In genomic region chr15:99031388-99031675, GRCm38 (mm10) we compare ENCODE assay signal across 8 mouse cellular contexts. TPM values are rescaled to one million over a fixed set of nuclear protein-coding genes. Genes with fewer than 3 reads are reported as not detected.
DNase-seq lines count a peak whose midpoint lies in the region; ATAC-seq and TF ChIP-seq lines count a peak whose summit lies in the region.
"Had no signal": no experiment of that assay in that cellular context is flagged by ENCODE, and none has a peak within 500 bp of the region (broad histone marks: within the 10 kb centered on the region; RNA-seq: fewer than 3 reads in every experiment).

No protein-coding gene starts in this region.

- peaks cover 55% of the 10 kb centered on the region for H3K79me2 ChIP-seq in myocyte (ENCODE audit: control insufficient read depth, insufficient read depth)

- H3K9ac ChIP-seq in lung, embryonic 15.5 days = peak overlapping the region; percentile 14; the same call in 1 of the 2 replicates
- H3K9ac ChIP-seq in hindbrain, embryonic 12.5 days = no peak overlapping the region
- H3K9ac ChIP-seq: hindbrain, embryonic 15.5 days had no signal

- H3K27ac ChIP-seq in lung, embryonic 15.5 days = 0 out of 2 replicates have a peak overlapping the region, but pooled peaks have one; percentile 96
- no peak overlapping the region for H3K27ac ChIP-seq in hindbrain, embryonic 12.5 days
- H3K27ac ChIP-seq: hindbrain, embryonic 15.5 days had no signal

- H3K27me3 ChIP-seq in lung, embryonic 15.5 days = no peaks in the 10 kb centered on the region
- H3K27me3 ChIP-seq in hindbrain, embryonic 12.5 days = peaks cover 20% of the 10 kb centered on the region
- H3K27me3 ChIP-seq in myocyte (ENCODE audit: control insufficient read depth, insufficient read depth, insufficient read length) = no peaks in the 10 kb centered on the region

- H3K4me3 ChIP-seq in lung, embryonic 15.5 days = peak overlapping the region; percentile 67
- H3K4me3 ChIP-seq in hindbrain, embryonic 12.5 days = peak overlapping the region; percentile 37
- peak overlapping the region; percentile 98 for H3K4me3 ChIP-seq in myocyte

- ATAC-seq in lung, embryonic 15.5 days (ENCODE audit: borderline replicate concordance, extremely low read depth, low FRiP score, low TSS enrichment) = no peak
- no peak for ATAC-seq in hindbrain, embryonic 12.5 days (ENCODE audit: low FRiP score)

- no peaks in the 10 kb centered on the region for H3K9me3 ChIP-seq in lung, embryonic 15.5 days
- H3K9me3 ChIP-seq in hindbrain, embryonic 12.5 days (replicated peaks) = no peaks in the 10 kb centered on the region
- H3K9me3 ChIP-seq: hindbrain, embryonic 15.5 days had no signal

- WGBS in lung, embryonic 15.5 days = 63% methylated on average over 4 of the region's 4 CpGs
- 83% methylated on average over 4 of the region's 4 CpGs for WGBS in hindbrain, embryonic 12.5 days

- TF ChIP-seq POLR2A in myocyte (IDR thresholded peaks at IDR 0.05; ENCODE audit: insufficient read length, low read depth) = no peak

- no peak for DNase-seq in lung, postnatal 36 days
- peak; percentile 15 for DNase-seq in c-Kit-positive CD71-positive TER-119-positive erythroid progenitor cells, embryonic 14.5 days (ENCODE audit: low spot score)
- no peak for DNase-seq in spleen, adult 12 weeks (ENCODE audit: low spot score)
- DNase-seq in left cerebral cortex, postnatal 36 days (ENCODE audit: low spot score in 2 of 2) = no peak

- intact Hi-C loops in left cerebral cortex, postnatal 36 days (cut with DNase I) = no loop called here

- no peak overlapping the region for H3ac ChIP-seq in myocyte (ENCODE audit: control insufficient read depth, insufficient read length)

- H3K4me2 ChIP-seq in lung, embryonic 15.5 days = peak overlapping the region; percentile 83
- peak overlapping the region; percentile 64 for H3K4me2 ChIP-seq in hindbrain, embryonic 12.5 days (replicated peaks)
- peak overlapping the region; percentile 94 for H3K4me2 ChIP-seq in myocyte (ENCODE audit: low read depth)

- peaks cover 35% of the 10 kb centered on the region for H3K4me1 ChIP-seq in lung, embryonic 15.5 days
- H3K4me1 ChIP-seq in hindbrain, embryonic 12.5 days = peaks cover 24% of the 10 kb centered on the region

- H3K36me3 ChIP-seq in lung, embryonic 15.5 days = peaks cover 20% of the 10 kb centered on the region
- peaks cover 14% of the 10 kb centered on the region for H3K36me3 ChIP-seq in hindbrain, embryonic 12.5 days
- H3K36me3 ChIP-seq in myocyte (ENCODE audit: control insufficient read depth, insufficient read depth) = peaks cover 20% of the 10 kb centered on the region
- H3K36me3 ChIP-seq: hindbrain, embryonic 15.5 days had no signal

TF ChIP-seq in myocyte, 11 proteins besides CTCF, POLR2A, EP300 and RAD21:
- TF ChIP-seq REST (IDR thresholded peaks at IDR 0.05; ENCODE audit: insufficient read depth, insufficient read length) = no peak
- no peak for TF ChIP-seq TCF12 (IDR thresholded peaks at IDR 0.05; ENCODE audit: insufficient read depth, poor library complexity, severe bottlenecking)
- TF ChIP-seq MYOG (IDR thresholded peaks at IDR 0.05; ENCODE audit: control insufficient read depth in 1 of 3, insufficient read depth in 1 of 3, insufficient read length in 2 of 3, low read depth in 2 of 3) = no peak
- no peak for TF ChIP-seq TCF3 (IDR thresholded peaks at IDR 0.05; ENCODE audit: insufficient read length, low read depth)
- no peak for TF ChIP-seq E2F4 (IDR thresholded peaks at IDR 0.05; ENCODE audit: insufficient read depth)
- TF ChIP-seq POLR2AphosphoS2 (IDR thresholded peaks at IDR 0.05; ENCODE audit: insufficient read length, low read depth) = no peak
- no peak for TF ChIP-seq MYOD1 (IDR thresholded peaks at IDR 0.05; ENCODE audit: control insufficient read depth in 1 of 3, insufficient read length in 2 of 3, low read depth in 2 of 3)

RNA-seq across cellular contexts. Expression of gene Tuba1c, which starts 1.6 kb away (rescaled TPM):
- polyA plus RNA-seq in lung, embryonic 15.5 days (2015; fragmentation: Nextera tagmentation; extraction: Ambion mirVana) = 211 and 224 TPM in 2 replicates
- 59.6 and 72.4 TPM in 2 replicates for polyA plus RNA-seq in hindbrain, embryonic 12.5 days (2016; fragmentation: Nextera tagmentation; extraction: Ambion mirVana)
- 462 TPM for polyA plus RNA-seq in myocyte (2012; fragmentation: generic; extraction: Trizol)
- 10 to 100 TPM; 60.3 to 78.5 TPM for total RNA-seq in left cerebral cortex, postnatal 36 days (2021)

RNA-seq across cellular contexts. Expression of gene Prph, which starts 23.6 kb away (rescaled TPM):
- 3.1 and 6.8 TPM in 2 replicates for polyA plus RNA-seq in lung, embryonic 15.5 days (2015; fragmentation: Nextera tagmentation; extraction: Ambion mirVana)
- polyA plus RNA-seq in hindbrain, embryonic 12.5 days (2016; fragmentation: Nextera tagmentation; extraction: Ambion mirVana) = 23.3 and 35.6 TPM in 2 replicates
- polyA plus RNA-seq in myocyte (2012; fragmentation: generic; extraction: Trizol) = 0.98 TPM
- 1 to 10 TPM in 1 of 2 experiments, under 1 TPM in 1; 0.97 to 1.8 TPM for total RNA-seq in left cerebral cortex, postnatal 36 days (2021)

RNA-seq across cellular contexts. Expression of gene Troap, which starts 43.0 kb away (rescaled TPM):
- polyA plus RNA-seq in lung, embryonic 15.5 days (2015; fragmentation: Nextera tagmentation; extraction: Ambion mirVana) = 35.4 and 41.9 TPM in 2 replicates
- 24.1 and 29.2 TPM in 2 replicates for polyA plus RNA-seq in hindbrain, embryonic 12.5 days (2016; fragmentation: Nextera tagmentation; extraction: Ambion mirVana)
- 18.6 TPM for polyA plus RNA-seq in myocyte (2012; fragmentation: generic; extraction: Trizol)
- under 1 TPM in 1 of 2 experiments, not detected in 1; 0.32 TPM for total RNA-seq in left cerebral cortex, postnatal 36 days (2021)

RNA-seq across cellular contexts. Expression of gene C1ql4, which starts 56.3 kb away (rescaled TPM):
- not detected in 2 replicates for polyA plus RNA-seq in lung, embryonic 15.5 days (2015; fragmentation: Nextera tagmentation; extraction: Ambion mirVana)
- polyA plus RNA-seq in hindbrain, embryonic 12.5 days (2016; fragmentation: Nextera tagmentation; extraction: Ambion mirVana) = 18.4 and 18.7 TPM in 2 replicates
- polyA plus RNA-seq in myocyte (2012; fragmentation: generic; extraction: Trizol) = 0.10 TPM
- not detected for total RNA-seq in left cerebral cortex, postnatal 36 days (2021)

Comparison
In these comparisons a context has a peak if more than half of its experiments do, and no peak if none do; other contexts are left out.
1. H3K4me3 ChIP-seq: peak in every context shown above with its lines; median percentile 98 in myocyte; 67 in lung, embryonic 15.5 days; 37 in hindbrain, embryonic 12.5 days.